20 mouse cellular contexts compared by ENCODE assay signal in genomic region chr13:53639115-53639514, GRCm38 (mm10).
DNase-seq lines count a peak whose midpoint lies in the region; ATAC-seq lines count a peak whose summit lies in the region.
"Had no signal": no experiment of that assay in that cellular context is flagged by ENCODE, and none has a peak within 500 bp of the region (broad histone marks: within the 10 kb centered on the region; RNA-seq: fewer than 3 reads in every experiment).

No protein-coding gene starts in this region.

- no peaks in the 10 kb centered on the region for H3K36me3 ChIP-seq in midbrain, embryonic 10.5 days
- H3K36me3 ChIP-seq in midbrain, embryonic 16.5 days (ENCODE audit: control insufficient read depth, insufficient read depth, low read length), result no peaks in the 10 kb centered on the region
- H3K36me3 ChIP-seq: embryonic facial prominence, embryonic 10.5 days; embryonic facial prominence, embryonic 12.5 days; forebrain, embryonic 15.5 days had no signal

- ATAC-seq in midbrain, embryonic 16.5 days, result no peak
- ATAC-seq: activated CD4-positive, CD25-positive, alpha-beta regulatory T cell, adult 4 months; forebrain, embryonic 13.5 days; forebrain, embryonic 15.5 days; Patski had no signal

- H3K4me2 ChIP-seq in midbrain, embryonic 16.5 days (ENCODE audit: low read length), result no peak overlapping the region
- H3K4me2 ChIP-seq: embryonic facial prominence, embryonic 12.5 days; forebrain, embryonic 13.5 days; forebrain, embryonic 15.5 days had no signal

- H3K27me3 ChIP-seq in midbrain, embryonic 10.5 days (ENCODE audit: low read depth, poor library complexity, severe bottlenecking), result peaks cover 11% of the 10 kb centered on the region
- no peaks in the 10 kb centered on the region for H3K27me3 ChIP-seq in midbrain, embryonic 16.5 days (ENCODE audit: control insufficient read depth, insufficient read depth, low read depth, low read length)
- H3K27me3 ChIP-seq: embryonic facial prominence, embryonic 12.5 days; forebrain, embryonic 15.5 days had no signal

- WGBS in midbrain, embryonic 10.5 days, result 85% methylated on average over 10 of the region's 10 CpGs
- WGBS in midbrain, embryonic 16.5 days, result 80% methylated on average over 10 of the region's 10 CpGs

- no peak overlapping the region for H3K9ac ChIP-seq in midbrain, embryonic 16.5 days (ENCODE audit: low read depth, low read length)
- H3K9ac ChIP-seq: embryonic facial prominence, embryonic 12.5 days; forebrain, embryonic 13.5 days; forebrain, embryonic 15.5 days had no signal

- H3K4me3 ChIP-seq in midbrain, embryonic 10.5 days, result no peak overlapping the region
- no peak overlapping the region for H3K4me3 ChIP-seq in midbrain, embryonic 16.5 days (ENCODE audit: low read depth, low read length)
- H3K4me3 ChIP-seq: embryonic facial prominence, embryonic 10.5 days; embryonic facial prominence, embryonic 12.5 days; forebrain, embryonic 13.5 days; forebrain, embryonic 15.5 days had no signal

- no peaks in the 10 kb centered on the region for H3K9me3 ChIP-seq in midbrain, embryonic 10.5 days (replicated peaks)
- H3K9me3 ChIP-seq in midbrain, embryonic 16.5 days (replicated peaks; ENCODE audit: control insufficient read depth, low read length, poor library complexity, severe bottlenecking), result 0 out of 2 replicates have a peak, but pooled peaks cover 1% of the 10 kb centered on the region
- H3K9me3 ChIP-seq: embryonic facial prominence, embryonic 10.5 days; embryonic facial prominence, embryonic 12.5 days; forebrain, embryonic 13.5 days; forebrain, embryonic 15.5 days had no signal

- DNase-seq in midbrain, embryonic 10.5 days (ENCODE audit: low spot score), result peak; percentile 7
- DNase-seq in urinary bladder, postnatal 14 days (ENCODE audit: low spot score), result peak; percentile 85
- DNase-seq in urinary bladder, adult 2 months (ENCODE audit: low spot score), result no peak
- peak; percentile 79 to 80 for DNase-seq in urinary bladder, postnatal 36 days (ENCODE audit: low spot score in 2 of 2)
- DNase-seq in MN1 (ENCODE audit: low spot score), result no peak
- DNase-seq: adrenal gland, adult 8-10 months; adrenal gland, postnatal 14 days; adrenal gland, postnatal 36 days; cerebellum, adult 11-12 months; cerebellum, adult 2 months; cerebellum, adult 9-10 months; cerebellum, postnatal 10 days; cerebellum, postnatal 25 days had no signal

- no peaks in the 10 kb centered on the region for H3K4me1 ChIP-seq in midbrain, embryonic 10.5 days
- H3K4me1 ChIP-seq in midbrain, embryonic 16.5 days (ENCODE audit: control insufficient read depth, insufficient read depth, low read length), result peaks cover 4% of the 10 kb centered on the region; the same call in 1 of the 2 replicates
- H3K4me1 ChIP-seq: embryonic facial prominence, embryonic 12.5 days had no signal

- no peak overlapping the region for H3K27ac ChIP-seq in midbrain, embryonic 10.5 days (replicated peaks)
- no peak overlapping the region for H3K27ac ChIP-seq in midbrain, embryonic 16.5 days (ENCODE audit: low read length)
- H3K27ac ChIP-seq: embryonic facial prominence, embryonic 10.5 days; embryonic facial prominence, embryonic 12.5 days; forebrain, embryonic 13.5 days; forebrain, embryonic 15.5 days had no signal

Comparison
In these comparisons a context has a peak if more than half of its experiments do, and no peak if none do; other contexts are left out.
1. DNase-seq: peak in midbrain, embryonic 10.5 days (single experiment), urinary bladder, postnatal 14 days (single experiment) and urinary bladder, postnatal 36 days (2 of 2); none in urinary bladder, adult 2 months (single experiment) and MN1 (single experiment).